Mouse (Mus musculus) brain, adult 2 months (tissue): ENCODE results near the gene Pan2.
A peak's percentile ranks its signal among the peaks of the same experiment; 100 is the strongest.

Source experiments
- DNase-seq: peaks from one replicate; pipeline ENCODE4 v3.0.0; 2011; ENCODE audit warnings: low read depth, low spot score

The Pan2 gene

GRCm38 (mm10) chr10:128336195-128336594, 33.1 kb downstream of the Pan2 start:
- no peak for DNase-seq

GRCm38 (mm10) chr10:128336597-128336996, 33.5 kb downstream of the Pan2 start:
- DNase-seq = no peak

- DNase-seq = peak; percentile 99
Measured at GRCm38 (mm10) chr10:128337306-128338181, 34.4 kb downstream of the Pan2 start, which contains the start of gene Cs. Gene Cs (plus strand): TSS chr10:128337734.

- DNase-seq = peak; percentile 27
Measured at GRCm38 (mm10) chr10:128338415-128338814, 35.3 kb downstream of the Pan2 start.

- DNase-seq = no peak
Measured at GRCm38 (mm10) chr10:128338948-128339347, 35.8 kb downstream of the Pan2 start.

- no peak for DNase-seq
Measured at GRCm38 (mm10) chr10:128340257-128340656, 37.1 kb downstream of the Pan2 start.

GRCm38 (mm10) chr10:128343436-128343835, 40.3 kb downstream of the Pan2 start:
- peak; percentile 27 for DNase-seq

- DNase-seq = peak; percentile 90
Measured at GRCm38 (mm10) chr10:128344568-128345275, 41.6 kb downstream of the Pan2 start.

- no peak for DNase-seq
Measured at GRCm38 (mm10) chr10:128347541-128347940, 44.4 kb downstream of the Pan2 start.

GRCm38 (mm10) chr10:128358796-128359195, 55.7 kb downstream of the Pan2 start:
- DNase-seq = peak; percentile 72

- DNase-seq = no peak
Measured at GRCm38 (mm10) chr10:128359226-128359625, 56.1 kb downstream of the Pan2 start.

GRCm38 (mm10) chr10:128361836-128362235, 58.7 kb downstream of the Pan2 start:
- DNase-seq = no peak

GRCm38 (mm10) chr10:128362568-128362967, 59.4 kb downstream of the Pan2 start:
- DNase-seq = peak; percentile 71

GRCm38 (mm10) chr10:128367899-128368401, 64.8 kb downstream of the Pan2 start:
- DNase-seq = no peak

GRCm38 (mm10) chr10:128368402-128369217, 65.5 kb downstream of the Pan2 start, which contains the start of gene Coq10a:
Gene Coq10a (minus strand): TSS chr10:128368997.
- peak; percentile 99 for DNase-seq

GRCm38 (mm10) chr10:128369218-128369543, 66.0 kb downstream of the Pan2 start:
- DNase-seq = no peak

GRCm38 (mm10) chr10:128369599-128369998, 66.5 kb downstream of the Pan2 start:
- no peak for DNase-seq

GRCm38 (mm10) chr10:128370021-128370420, 66.9 kb downstream of the Pan2 start:
- DNase-seq = peak; percentile 15

GRCm38 (mm10) chr10:128370601-128371000, 67.5 kb downstream of the Pan2 start:
- no peak for DNase-seq
